Mouse (Mus musculus) embryonic fibroblast, embryonic 13.5 days (primary cell): Measurements from ENCODE around the gene Mllt10. TPM values are rescaled to one million over a fixed set of nuclear protein-coding genes. Genes with fewer than 3 reads are reported as not detected.

Experiments used
- H3K27ac ChIP-seq: 2 replicates; pipeline ENCODE4 v1.5.1; 2012; ENCODE audit warnings: low read length, control low read depth, inconsistent platforms; ENCODE audit not compliant: insufficient read depth
- H3K4me1 ChIP-seq: 2 replicates; pipeline ENCODE4 v1.6.1; 2011; ENCODE audit warnings: low read length; ENCODE audit not compliant: control insufficient read depth, insufficient read depth
- H3K4me3 ChIP-seq: 2 replicates; pipeline ENCODE4 v1.5.1; 2011; ENCODE audit warnings: mild to moderate bottlenecking, control low read depth, low read length; ENCODE audit not compliant: insufficient read depth
- CTCF ChIP-seq: IDR thresholded peaks from 2 replicates; pipeline ENCODE4 v1.5.1; 2011; ENCODE audit warnings: mild to moderate bottlenecking, control low read depth, low read length, moderate library complexity, borderline replicate concordance; ENCODE audit not compliant: insufficient read depth
- POLR2A ChIP-seq: IDR thresholded peaks from 2 replicates; pipeline ENCODE4 v1.6.1; 2011; ENCODE audit warnings: low read depth, mild to moderate bottlenecking, control low read depth, low read length, moderate library complexity
- polyA plus RNA-seq: library from polyadenylated mRNA; stranded (reverse); fragments of >200 nt; gene quantifications from 2 replicates; pipeline ENCODE4 v1.2.4, GENCODE M21; 2011; ENCODE audit warnings: low read depth; ENCODE audit not compliant: missing spikeins, insufficient read length

Gene Mllt10
- polyA plus RNA-seq, 1 experiment = 52.0 TPM

- peak overlapping the region; percentile 90 for H3K27ac ChIP-seq
- H3K4me1 ChIP-seq = peaks cover 5% of the 10 kb centered on the region; the same call in 1 of the 2 replicates
- H3K4me3 ChIP-seq = no peak overlapping the region
- TF ChIP-seq POLR2A (no peak), CTCF (no peak)
These were observed 5.0 kb upstream of the Mllt10 start for GRCm38 (mm10) chr2:18050018-18050417.

DNA sequence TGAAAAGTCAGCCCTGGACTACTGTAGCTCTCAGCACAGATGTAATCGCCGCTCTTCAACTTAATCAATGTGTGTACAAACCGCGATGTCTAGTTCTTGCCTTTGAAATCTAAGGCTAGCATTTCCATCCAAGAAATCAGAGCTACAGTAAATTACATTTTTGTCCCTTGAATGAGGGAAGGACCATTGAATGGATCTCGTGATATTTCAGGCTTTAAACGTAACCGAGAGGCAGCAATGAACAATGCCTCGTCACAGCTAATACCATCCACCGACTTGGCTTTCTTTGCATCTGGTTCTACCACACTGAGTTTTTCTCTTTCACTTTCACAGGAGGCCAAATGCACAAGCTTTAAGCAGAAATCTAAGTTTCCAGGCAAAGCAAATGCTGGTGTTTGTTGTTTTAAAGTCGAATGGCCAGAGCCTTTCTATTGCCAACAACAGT lies 4.5 kb upstream of the Mllt10 start:
- Histone ChIP-seq H3K27ac (peak overlapping the region; percentile 90), H3K4me1 (peaks cover 5% of the 10 kb centered on the region; the same call in 1 of the 2 replicates), H3K4me3 (peak overlapping the region; percentile 29)
- no peak for TF ChIP-seq CTCF
- no peak; the same call in 1 of the 2 replicates for TF ChIP-seq POLR2A

DNA sequence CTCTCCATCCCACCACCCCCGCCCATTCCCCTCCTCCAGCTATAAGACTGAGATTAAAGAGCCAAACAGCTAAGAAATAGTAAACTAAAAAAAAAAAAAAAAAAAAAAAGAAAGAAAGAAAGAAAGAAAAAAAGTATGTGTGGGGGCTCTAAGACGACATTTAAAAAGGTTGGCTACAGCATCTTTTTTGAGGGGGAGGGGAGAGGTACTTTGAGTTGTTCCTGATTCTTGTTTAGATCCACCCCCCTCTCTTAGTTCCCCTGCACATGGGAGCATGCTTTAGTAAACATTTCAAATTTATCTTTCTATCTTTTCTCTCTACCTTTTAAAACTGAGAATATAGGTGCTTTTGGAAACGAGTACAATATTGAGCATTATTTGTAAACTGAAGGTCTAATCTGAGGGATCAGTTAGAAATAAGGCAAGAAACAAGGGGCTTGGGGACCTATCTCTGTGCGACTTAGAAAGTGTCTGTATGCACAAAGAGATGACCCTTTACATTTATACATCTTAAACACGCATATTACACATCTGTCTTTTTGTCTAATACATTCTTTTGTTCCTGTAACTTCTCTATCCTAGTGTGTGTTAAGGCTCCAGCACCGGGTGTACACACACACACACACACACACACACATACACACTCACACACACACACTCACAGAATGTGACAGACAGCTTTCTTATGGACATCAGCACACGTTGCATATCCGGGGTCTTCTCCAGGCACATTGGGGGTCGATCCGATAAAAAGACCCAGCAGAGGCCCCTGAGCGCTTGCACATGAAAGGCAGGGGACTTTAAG lies 3.8 kb upstream of the Mllt10 start:
- H3K4me1 ChIP-seq = peaks cover 5% of the 10 kb centered on the region; the same call in 1 of the 2 replicates
- H3K27ac ChIP-seq = peak overlapping the region; percentile 90; the same call in 1 of the 2 replicates
- TF ChIP-seq CTCF = no peak
- TF ChIP-seq POLR2A = no peak
- 0 out of 2 replicates have a peak overlapping the region, but pooled peaks have one; percentile 29 for H3K4me3 ChIP-seq

DNA sequence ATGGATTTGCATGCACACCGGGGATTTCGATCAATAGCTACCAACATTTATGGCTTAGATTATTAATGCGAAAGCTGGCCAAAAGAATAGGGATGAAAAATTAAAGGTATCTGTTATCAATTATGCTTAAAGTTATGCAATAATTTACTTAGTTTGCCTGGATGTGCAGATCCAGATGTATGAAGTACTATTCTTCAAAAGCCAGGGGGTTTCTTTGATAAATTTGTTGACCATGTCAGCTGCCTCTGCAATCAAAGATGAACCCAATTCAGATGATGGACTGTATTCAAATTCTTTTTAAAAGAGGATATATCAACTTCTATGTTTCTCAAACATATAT lies 3.2 kb upstream of the Mllt10 start:
- no peak overlapping the region for H3K4me3 ChIP-seq
- TF ChIP-seq CTCF (no peak), POLR2A (no peak)

DNA sequence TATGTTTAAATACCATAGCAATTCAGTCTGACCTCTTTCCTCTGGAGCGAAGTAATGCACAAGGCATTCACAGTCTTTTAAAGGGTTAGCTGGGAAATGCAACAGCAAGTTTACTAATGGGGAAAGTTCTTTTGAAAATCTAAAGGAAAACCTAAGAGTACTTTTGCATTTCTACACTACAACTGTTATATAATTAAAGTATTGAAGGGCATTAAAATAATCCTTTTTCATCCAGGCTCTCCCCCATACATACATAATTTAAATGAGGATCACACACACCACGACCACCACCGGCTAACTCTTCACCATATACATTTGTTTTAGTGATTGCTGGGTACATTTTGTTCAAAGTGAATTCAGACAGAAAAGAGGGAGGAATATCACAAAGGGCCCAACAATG lies 2.5 kb upstream of the Mllt10 start:
- TF ChIP-seq POLR2A = no peak
- TF ChIP-seq CTCF = no peak
- peaks cover 5% of the 10 kb centered on the region; the same call in 1 of the 2 replicates for H3K4me1 ChIP-seq
- H3K4me3 ChIP-seq = no peak overlapping the region
- H3K27ac ChIP-seq = no peak overlapping the region

More for the DNA sequence above, 3.2 kb upstream of the Mllt10 start:
- H3K4me1 ChIP-seq = peaks cover 5% of the 10 kb centered on the region; the same call in 1 of the 2 replicates
- no peak overlapping the region for H3K27ac ChIP-seq

GRCm38 (mm10) chr2:18053243-18053950 lies 1.6 kb upstream of the Mllt10 start:
- TF ChIP-seq CTCF (no peak), POLR2A (no peak)
- no peak overlapping the region for H3K4me3 ChIP-seq
- H3K27ac ChIP-seq = 0 out of 2 replicates have a peak overlapping the region, but pooled peaks have one; percentile 14
- H3K4me1 ChIP-seq = peaks cover 5% of the 10 kb centered on the region; the same call in 1 of the 2 replicates

DNA sequence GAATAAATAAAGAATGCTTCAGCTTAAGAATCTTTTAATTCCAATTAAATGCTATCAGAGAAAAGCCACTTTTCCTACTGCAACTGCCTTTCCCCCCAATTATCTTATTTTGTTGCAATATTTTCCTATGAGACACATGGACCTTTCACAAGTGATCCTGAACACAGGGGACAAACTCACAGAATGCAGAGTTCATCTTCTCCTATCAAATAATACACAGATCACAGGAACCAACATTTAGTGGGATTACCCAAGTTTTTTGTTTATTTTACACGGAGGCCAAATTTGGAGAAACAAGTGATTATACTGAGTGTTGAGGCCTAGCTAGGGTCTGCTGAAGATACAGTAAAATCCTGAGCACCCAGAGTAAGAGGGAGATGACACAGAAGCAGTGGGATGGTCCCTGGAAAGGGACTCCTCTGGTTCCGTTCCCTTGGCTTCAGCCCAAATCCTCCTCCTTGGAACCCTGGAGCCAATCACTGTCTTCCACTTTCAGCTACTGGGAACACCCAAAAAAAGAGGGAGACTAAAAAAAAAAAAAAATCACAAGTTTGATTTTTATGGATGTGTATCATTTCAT lies 996 bp upstream of the Mllt10 start:
- Histone ChIP-seq H3K4me3 (no peak overlapping the region), H3K27ac (0 out of 2 replicates have a peak overlapping the region, but pooled peaks have one; percentile 14), H3K4me1 (peaks cover 5% of the 10 kb centered on the region; the same call in 1 of the 2 replicates)
- no peak for TF ChIP-seq POLR2A
- TF ChIP-seq CTCF = no peak

GRCm38 (mm10) chr2:18055929-18056785 lies 1.1 kb downstream of the Mllt10 start:
- Histone ChIP-seq H3K4me3 (peak overlapping the region; percentile 61), H3K27ac (peak overlapping the region; percentile 94), H3K4me1 (peaks cover 3% of the 10 kb centered on the region; the same call in 1 of the 2 replicates)
- TF ChIP-seq POLR2A (peak; percentile 59), CTCF (no peak)
